Mouse (Mus musculus) neural tube, embryonic 14.5 days (tissue): ENCODE data around the gene Itprid2. TPM values are rescaled to one million over a fixed set of nuclear protein-coding genes. Genes with fewer than 3 reads are reported as not detected.

Experiments used
- ATAC-seq: fragments of 200-750 bp; cut with Nextera tagmentation; 2 replicates; pipeline ENCODE4 v1.8.0; 2017; ENCODE audit warnings: low read depth, mild to moderate bottlenecking, moderate TSS enrichment, moderate library complexity
- H3K27ac ChIP-seq: fragments of 300-500 bp; sonication (generic); 2 replicates; pipeline ENCODE4 v1.5.1; 2014; ENCODE audit warnings: low read depth, mild to moderate bottlenecking, control low read depth, low read length, moderate library complexity, mixed read lengths
- H3K27me3 ChIP-seq: fragments of 300-500 bp; sonication (generic); 2 replicates; pipeline ENCODE4 v1.6.1; 2014; ENCODE audit warnings: low read length; ENCODE audit not compliant: control insufficient read depth, insufficient read depth
- H3K36me3 ChIP-seq: fragments of 300-500 bp; sonication (generic); 2 replicates; pipeline ENCODE4 v1.6.1; 2014; ENCODE audit warnings: low read length, mixed read lengths; ENCODE audit not compliant: control insufficient read depth, insufficient read depth
- H3K4me1 ChIP-seq: fragments of 300-500 bp; sonication (generic); 2 replicates; pipeline ENCODE4 v1.6.1; 2014; ENCODE audit warnings: low read length; ENCODE audit not compliant: control insufficient read depth, insufficient read depth
- H3K4me2 ChIP-seq: fragments of 300-500 bp; sonication (generic); 2 replicates; pipeline ENCODE4 v1.6.1; 2014; ENCODE audit warnings: mild to moderate bottlenecking, low read depth, low read length, control low read depth
- H3K4me3 ChIP-seq: fragments of 300-500 bp; sonication (generic); 2 replicates; pipeline ENCODE4 v1.5.1; 2014; ENCODE audit warnings: low read depth, low read length, control low read depth, mixed read lengths
- H3K9ac ChIP-seq: fragments of 300-500 bp; sonication (generic); replicated peaks from 2 replicates; pipeline ENCODE4 v1.6.1; 2014; ENCODE audit warnings: low read depth, mild to moderate bottlenecking, control low read depth, low read length, mixed read lengths
- H3K9me3 ChIP-seq: fragments of 300-500 bp; sonication (generic); 2 replicates; pipeline ENCODE4 v1.6.1; 2016; ENCODE audit warnings: low read length; ENCODE audit not compliant: control insufficient read depth
- WGBS: fragments of 180-500 bp; shearing (Covaris S2); extraction: QIAGEN DNeasy Blood & Tissue Kit; methylation state at CpG from one replicate; pipeline ENCODE4 v1.1.7; 2014; 5-methylcytosine and 5-hydroxymethylcytosine counted together
- polyA plus RNA-seq: library from polyadenylated mRNA; unstranded; fragments of >200 nt; fragmentation: Nextera tagmentation; extraction: Ambion mirVana; gene quantifications from 2 replicates; pipeline ENCODE4 v1.2.1, GENCODE M21; 2014

Gene Itprid2
- polyA plus RNA-seq, 1 experiment from 2014 or later: 6.5 TPM

DNA sequence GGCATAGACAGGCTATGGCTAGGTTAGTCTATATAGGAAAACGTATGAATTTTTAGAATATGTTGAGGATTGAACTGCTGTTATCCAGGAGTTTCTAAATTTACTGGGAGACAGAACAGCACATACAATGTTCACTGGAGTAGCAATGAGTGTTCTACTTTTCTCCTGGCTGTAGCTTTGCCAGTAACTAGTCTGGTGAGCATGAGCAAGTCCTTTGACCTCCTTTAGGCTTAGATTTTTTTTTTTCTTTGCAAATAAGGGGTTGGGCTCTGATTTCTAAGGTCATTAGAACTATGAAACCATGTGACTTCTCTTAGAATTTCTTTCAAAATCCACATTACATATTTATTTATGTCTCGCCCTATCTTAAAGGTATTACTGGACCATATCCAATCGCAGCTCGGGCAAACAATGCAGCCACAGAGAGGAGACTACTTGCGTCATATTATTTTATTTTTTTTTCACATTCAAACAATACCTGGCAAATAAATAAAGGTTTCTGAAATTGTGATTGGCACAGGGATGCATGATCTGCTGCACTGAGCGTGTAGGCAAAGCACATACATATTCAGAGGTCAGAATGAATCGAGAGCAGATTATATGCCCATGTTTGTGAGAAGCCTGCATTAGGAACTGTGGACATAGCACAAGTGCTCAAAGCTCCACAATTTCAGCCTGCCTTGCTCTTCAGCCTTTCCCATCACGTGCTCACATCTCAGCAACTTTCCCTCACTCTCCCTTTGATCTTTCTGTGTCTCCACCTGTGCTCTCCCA is 26.7 kb upstream of the Itprid2 start:
- Histone ChIP-seq H3K27me3 (no peaks in the 10 kb centered on the region), H3K4me3 (no peak overlapping the region), H3K4me2 (no peak overlapping the region), H3K36me3 (no peaks in the 10 kb centered on the region), H3K4me1 (no peaks in the 10 kb centered on the region), H3K9ac (no peak overlapping the region), H3K27ac (no peak overlapping the region), H3K9me3 (no peaks in the 10 kb centered on the region)
- 87% methylated on average over 8 of the region's 8 CpGs for WGBS
- no peak for ATAC-seq

GRCm38 (mm10) chr2:79610894-79611293 is 24.3 kb upstream of the Itprid2 start:
- Histone ChIP-seq H3K4me2 (no peak overlapping the region), H3K9ac (no peak overlapping the region), H3K9me3 (no peaks in the 10 kb centered on the region), H3K27me3 (no peaks in the 10 kb centered on the region), H3K36me3 (no peaks in the 10 kb centered on the region), H3K27ac (no peak overlapping the region), H3K4me1 (no peaks in the 10 kb centered on the region), H3K4me3 (no peak overlapping the region)
- ATAC-seq: no peak
- WGBS: 77% methylated on average over 3 of the region's 3 CpGs

DNA sequence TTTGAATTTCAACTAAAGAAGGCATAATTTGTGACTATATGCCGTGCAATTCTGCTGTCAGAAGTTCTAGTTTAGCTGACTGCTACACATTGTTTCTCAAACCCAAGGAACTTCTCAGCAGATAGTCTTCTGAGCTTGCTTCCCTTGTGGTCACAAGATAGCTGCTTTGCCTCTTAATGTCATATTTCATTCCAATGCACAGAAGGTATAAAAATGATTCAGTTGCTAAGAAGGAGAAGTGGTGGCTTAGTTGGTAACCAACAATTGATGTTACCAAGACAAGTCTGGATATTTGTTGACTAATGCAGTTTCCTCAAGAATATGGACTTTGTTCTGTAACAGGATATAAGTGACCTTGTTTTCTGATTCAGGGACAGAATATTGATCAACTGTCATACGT is 17.0 kb upstream of the Itprid2 start:
- Histone ChIP-seq H3K4me3 (no peak overlapping the region), H3K36me3 (no peaks in the 10 kb centered on the region), H3K27ac (no peak overlapping the region), H3K9me3 (no peaks in the 10 kb centered on the region), H3K27me3 (no peaks in the 10 kb centered on the region), H3K4me1 (no peaks in the 10 kb centered on the region), H3K4me2 (no peak overlapping the region), H3K9ac (no peak overlapping the region)
- no peak for ATAC-seq
- WGBS: 90% methylated on average over 2 of the region's 2 CpGs

- no peak overlapping the region for H3K4me3 ChIP-seq
- no peaks in the 10 kb centered on the region for H3K27me3 ChIP-seq
- no peak for ATAC-seq
- H3K4me1 ChIP-seq: no peaks in the 10 kb centered on the region
- no peak overlapping the region for H3K9ac ChIP-seq
- no peaks in the 10 kb centered on the region for H3K9me3 ChIP-seq
- H3K36me3 ChIP-seq: no peaks in the 10 kb centered on the region
- H3K27ac ChIP-seq: no peak overlapping the region
- H3K4me2 ChIP-seq: no peak overlapping the region
- 88% methylated on average over 6 of the region's 6 CpGs for WGBS
These were observed 16.3 kb upstream of the Itprid2 start for GRCm38 (mm10) chr2:79618614-79619568.

GRCm38 (mm10) chr2:79623256-79623655 is 11.9 kb upstream of the Itprid2 start:
- H3K4me2 ChIP-seq: no peak overlapping the region
- no peak overlapping the region for H3K9ac ChIP-seq
- ATAC-seq: no peak
- no peaks in the 10 kb centered on the region for H3K4me1 ChIP-seq
- H3K9me3 ChIP-seq: no peaks in the 10 kb centered on the region
- H3K4me3 ChIP-seq: no peak overlapping the region
- H3K36me3 ChIP-seq: no peaks in the 10 kb centered on the region
- no peak overlapping the region for H3K27ac ChIP-seq
- H3K27me3 ChIP-seq: no peaks in the 10 kb centered on the region
- 91% methylated on average over 4 of the region's 4 CpGs for WGBS

GRCm38 (mm10) chr2:79627624-79628023 is 7.5 kb upstream of the Itprid2 start:
- ATAC-seq: no peak
- Histone ChIP-seq H3K4me2 (no peak overlapping the region), H3K36me3 (no peaks in the 10 kb centered on the region), H3K27me3 (no peaks in the 10 kb centered on the region), H3K4me3 (no peak overlapping the region), H3K27ac (no peak overlapping the region), H3K4me1 (no peaks in the 10 kb centered on the region), H3K9me3 (no peaks in the 10 kb centered on the region), H3K9ac (no peak overlapping the region)
- 87% methylated on average over 1 of the region's 1 CpGs for WGBS

DNA sequence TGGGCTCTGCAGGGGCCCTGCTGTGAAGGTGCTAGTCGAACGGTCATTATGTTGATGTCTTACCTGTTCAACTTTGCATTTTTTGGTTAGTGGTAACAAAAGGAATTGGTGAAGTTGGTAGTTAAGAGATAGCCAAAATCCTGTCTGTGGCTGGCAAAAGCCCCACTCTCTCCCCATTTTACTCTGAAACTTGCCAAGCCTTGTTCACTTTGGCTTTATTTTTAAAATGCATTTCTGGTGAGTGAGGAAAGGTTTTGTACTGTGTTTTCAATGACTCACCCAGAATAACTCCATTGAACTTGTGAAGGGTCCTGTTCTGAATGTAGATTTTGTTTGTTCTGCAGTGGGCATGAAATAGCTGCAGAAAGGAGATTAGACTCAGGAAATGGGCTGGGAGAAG is 4.9 kb upstream of the Itprid2 start:
- H3K4me1 ChIP-seq: no peaks in the 10 kb centered on the region
- no peaks in the 10 kb centered on the region for H3K27me3 ChIP-seq
- 77% methylated on average over 2 of the region's 2 CpGs for WGBS
- no peak overlapping the region for H3K4me3 ChIP-seq
- no peak for ATAC-seq
- H3K9ac ChIP-seq: no peak overlapping the region
- H3K27ac ChIP-seq: no peak overlapping the region
- no peaks in the 10 kb centered on the region for H3K36me3 ChIP-seq
- H3K4me2 ChIP-seq: no peak overlapping the region
- no peaks in the 10 kb centered on the region for H3K9me3 ChIP-seq

GRCm38 (mm10) chr2:79635426-79636291 is 507 bp downstream of the Itprid2 start:
- peak overlapping the region; percentile 90 for H3K4me3 ChIP-seq
- peak; percentile 89 for ATAC-seq
- H3K4me2 ChIP-seq: peak overlapping the region; percentile 88
- H3K4me1 ChIP-seq: peaks cover 8% of the 10 kb centered on the region; the same call in 1 of the 2 replicates
- H3K9me3 ChIP-seq: no peaks in the 10 kb centered on the region
- H3K27me3 ChIP-seq: no peaks in the 10 kb centered on the region
- H3K9ac ChIP-seq: peak overlapping the region; percentile 80
- H3K36me3 ChIP-seq: no peaks in the 10 kb centered on the region
- H3K27ac ChIP-seq: peak overlapping the region; percentile 76
- WGBS: under 1% methylated on average over 78 of the region's 83 CpGs
